Mouse (Mus musculus) hindbrain, embryonic 12.5 days (tissue): Measurements from ENCODE around the gene Zswim7. TPM values are rescaled to one million over a fixed set of nuclear protein-coding genes. Genes with fewer than 3 reads are reported as not detected.

ENCODE experiments used
- ATAC-seq: fragments of 200-750 bp; cut with Nextera tagmentation; 2 replicates; pipeline ENCODE4 v1.8.0; 2017; ENCODE audit warnings: moderate TSS enrichment; ENCODE audit not compliant: low FRiP score
- H3K27ac ChIP-seq: fragments of 300-500 bp; sonication (generic); 2 replicates; pipeline ENCODE4 v1.5.1; 2016; ENCODE audit warnings: mild to moderate bottlenecking
- H3K27me3 ChIP-seq: fragments of 300-500 bp; sonication (generic); 2 replicates; pipeline ENCODE4 v1.6.1; 2016; ENCODE audit warnings: mild to moderate bottlenecking
- H3K36me3 ChIP-seq: fragments of 300-500 bp; sonication (generic); 2 replicates; pipeline ENCODE4 v1.6.1; 2016; ENCODE audit warnings: mild to moderate bottlenecking
- H3K4me1 ChIP-seq: fragments of 300-500 bp; sonication (generic); 2 replicates; pipeline ENCODE4 v1.6.1; 2016
- H3K4me2 ChIP-seq: fragments of 300-500 bp; sonication (generic); replicated peaks from 2 replicates; pipeline ENCODE4 v1.6.1; 2016; ENCODE audit warnings: mild to moderate bottlenecking
- H3K4me3 ChIP-seq: fragments of 300-500 bp; sonication (generic); 2 replicates; pipeline ENCODE4 v1.5.1; 2016; ENCODE audit warnings: mild to moderate bottlenecking
- H3K9ac ChIP-seq: fragments of 300-500 bp; sonication (generic); 2 replicates; pipeline ENCODE4 v1.6.1; 2016; ENCODE audit warnings: mild to moderate bottlenecking, moderate library complexity
- H3K9me3 ChIP-seq: fragments of 300-500 bp; sonication (generic); replicated peaks from 2 replicates; pipeline ENCODE4 v1.6.1; 2016; ENCODE audit warnings: mild to moderate bottlenecking
- WGBS: fragments of 180-500 bp; shearing (Covaris S2); methylation state at CpG from one replicate; pipeline ENCODE4 v1.1.7; 2016; 5-methylcytosine and 5-hydroxymethylcytosine counted together
- polyA plus RNA-seq: library from polyadenylated mRNA; unstranded; fragments of >200 nt; fragmentation: Nextera tagmentation; extraction: Ambion mirVana; gene quantifications from 2 replicates; pipeline ENCODE4 v1.2.1, GENCODE M21; 2016

Zswim7 gene
- polyA plus RNA-seq, 1 experiment from 2014 or later = 17.1 TPM

GRCm38 (mm10) chr11:62281601-62281997 lies 424 bp upstream of the Zswim7 start:
- Histone ChIP-seq H3K9me3 (no peaks in the 10 kb centered on the region), H3K4me3 (peak overlapping the region; percentile 91), H3K4me1 (no peaks in the 10 kb centered on the region; the same call in 1 of the 2 replicates), H3K27ac (peak overlapping the region; percentile 87), H3K36me3 (peaks cover 23% of the 10 kb centered on the region), H3K4me2 (peak overlapping the region; percentile 69), H3K9ac (peak overlapping the region; percentile 87), H3K27me3 (no peaks in the 10 kb centered on the region)
- 2% methylated on average over 37 of the region's 57 CpGs for WGBS
- peak; percentile 75 for ATAC-seq

DNA sequence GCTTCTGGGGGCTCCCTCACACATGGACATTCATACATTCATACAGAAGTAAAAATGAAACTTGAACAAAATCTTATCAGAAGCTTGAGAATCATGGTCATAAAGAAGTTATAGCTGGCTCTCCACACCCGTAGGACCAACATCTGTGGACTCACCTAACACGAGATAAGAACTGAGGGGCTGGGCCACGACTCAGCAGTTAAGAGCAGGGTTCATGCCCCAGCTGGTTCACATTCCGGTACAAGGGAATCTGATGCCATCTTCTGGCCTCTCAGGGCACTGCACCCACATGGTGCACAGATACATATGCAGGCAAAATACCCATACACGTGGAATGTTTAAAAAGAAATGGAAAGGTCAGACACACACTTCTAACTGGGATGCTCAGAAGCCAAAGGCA lies 3.1 kb downstream of the Zswim7 start:
- WGBS = 24% methylated on average over 5 of the region's 5 CpGs
- no peak for ATAC-seq
- no peaks in the 10 kb centered on the region for H3K9me3 ChIP-seq
- 0 out of 2 replicates have a peak, but pooled peaks cover under 1% of the 10 kb centered on the region for H3K36me3 ChIP-seq
- H3K27ac ChIP-seq = no peak overlapping the region
- no peak overlapping the region for H3K4me3 ChIP-seq
- H3K27me3 ChIP-seq = no peaks in the 10 kb centered on the region
- no peaks in the 10 kb centered on the region; the same call in 1 of the 2 replicates for H3K4me1 ChIP-seq
- no peak overlapping the region for H3K4me2 ChIP-seq
- H3K9ac ChIP-seq = no peak overlapping the region

DNA sequence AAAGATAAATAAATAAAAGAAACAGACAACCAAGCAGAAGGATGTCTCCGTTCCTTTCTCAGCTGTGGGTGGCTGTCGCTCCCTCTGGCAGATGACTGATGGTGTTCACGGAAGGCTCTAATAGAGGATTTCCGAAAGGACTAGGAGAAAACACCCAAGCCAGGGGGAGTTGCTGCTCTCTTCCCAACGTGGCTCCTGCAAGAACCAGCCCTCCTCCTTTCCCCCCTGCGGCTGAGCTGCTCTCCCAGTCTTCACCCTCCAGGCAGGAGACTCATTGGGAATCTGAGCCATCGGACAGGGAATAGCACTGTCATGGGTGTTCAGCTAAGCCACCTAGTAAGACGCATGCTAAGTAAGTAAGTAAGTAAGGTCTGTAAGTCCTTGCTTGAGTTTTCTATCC lies 4.1 kb downstream of the Zswim7 start:
- Histone ChIP-seq H3K36me3 (no peaks in the 10 kb centered on the region), H3K4me2 (no peak overlapping the region), H3K4me1 (no peaks in the 10 kb centered on the region; the same call in 1 of the 2 replicates), H3K4me3 (no peak overlapping the region), H3K27me3 (no peaks in the 10 kb centered on the region), H3K9ac (no peak overlapping the region), H3K9me3 (no peaks in the 10 kb centered on the region), H3K27ac (no peak overlapping the region)
- 49% methylated on average over 8 of the region's 8 CpGs for WGBS
- no peak for ATAC-seq

DNA sequence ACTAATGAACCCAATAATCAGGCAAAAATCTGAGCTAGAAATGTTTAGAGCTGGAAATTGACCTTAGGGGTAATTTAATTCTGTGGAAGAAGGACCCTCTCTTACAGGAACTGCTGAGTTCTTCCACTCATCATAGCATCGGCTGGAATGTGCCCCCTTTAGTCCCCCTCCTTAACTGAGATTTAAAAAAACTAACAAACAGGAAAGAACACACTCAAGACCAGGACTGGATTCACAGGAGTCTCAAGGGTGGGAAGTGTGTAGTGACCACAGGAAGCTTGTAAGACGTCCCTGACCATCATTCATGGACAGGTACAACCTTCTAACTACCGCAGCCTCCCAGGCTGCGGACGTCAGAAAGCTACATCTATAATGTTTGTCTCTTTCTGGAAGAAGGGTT lies 10.3 kb downstream of the Zswim7 start:
- no peak for ATAC-seq
- H3K9ac ChIP-seq = no peak overlapping the region
- no peak overlapping the region for H3K4me3 ChIP-seq
- H3K27ac ChIP-seq = no peak overlapping the region
- peaks cover 16% of the 10 kb centered on the region for H3K4me1 ChIP-seq
- WGBS = 60% methylated on average over 5 of the region's 5 CpGs
- H3K36me3 ChIP-seq = no peaks in the 10 kb centered on the region
- H3K27me3 ChIP-seq = no peaks in the 10 kb centered on the region
- no peak overlapping the region for H3K4me2 ChIP-seq
- H3K9me3 ChIP-seq = no peaks in the 10 kb centered on the region

- Histone ChIP-seq H3K9ac (no peak overlapping the region), H3K36me3 (no peaks in the 10 kb centered on the region), H3K4me3 (no peak overlapping the region), H3K27me3 (no peaks in the 10 kb centered on the region), H3K4me2 (no peak overlapping the region), H3K4me1 (peaks cover 23% of the 10 kb centered on the region), H3K27ac (no peak overlapping the region), H3K9me3 (no peaks in the 10 kb centered on the region)
- ATAC-seq = no peak
- WGBS = 77% methylated on average over 12 of the region's 12 CpGs
Measured at GRCm38 (mm10) chr11:62269097-62269496, 12.1 kb downstream of the Zswim7 start.

GRCm38 (mm10) chr11:62268381-62268780 lies 12.8 kb downstream of the Zswim7 start:
- Histone ChIP-seq H3K27me3 (no peaks in the 10 kb centered on the region), H3K4me3 (no peak overlapping the region), H3K9me3 (no peaks in the 10 kb centered on the region), H3K9ac (no peak overlapping the region), H3K4me2 (no peak overlapping the region), H3K27ac (no peak overlapping the region), H3K36me3 (no peaks in the 10 kb centered on the region), H3K4me1 (peaks cover 26% of the 10 kb centered on the region)
- whole genome bisulfite sequencing = 75% methylated on average over 8 of the region's 8 CpGs
- no peak for ATAC-seq

DNA sequence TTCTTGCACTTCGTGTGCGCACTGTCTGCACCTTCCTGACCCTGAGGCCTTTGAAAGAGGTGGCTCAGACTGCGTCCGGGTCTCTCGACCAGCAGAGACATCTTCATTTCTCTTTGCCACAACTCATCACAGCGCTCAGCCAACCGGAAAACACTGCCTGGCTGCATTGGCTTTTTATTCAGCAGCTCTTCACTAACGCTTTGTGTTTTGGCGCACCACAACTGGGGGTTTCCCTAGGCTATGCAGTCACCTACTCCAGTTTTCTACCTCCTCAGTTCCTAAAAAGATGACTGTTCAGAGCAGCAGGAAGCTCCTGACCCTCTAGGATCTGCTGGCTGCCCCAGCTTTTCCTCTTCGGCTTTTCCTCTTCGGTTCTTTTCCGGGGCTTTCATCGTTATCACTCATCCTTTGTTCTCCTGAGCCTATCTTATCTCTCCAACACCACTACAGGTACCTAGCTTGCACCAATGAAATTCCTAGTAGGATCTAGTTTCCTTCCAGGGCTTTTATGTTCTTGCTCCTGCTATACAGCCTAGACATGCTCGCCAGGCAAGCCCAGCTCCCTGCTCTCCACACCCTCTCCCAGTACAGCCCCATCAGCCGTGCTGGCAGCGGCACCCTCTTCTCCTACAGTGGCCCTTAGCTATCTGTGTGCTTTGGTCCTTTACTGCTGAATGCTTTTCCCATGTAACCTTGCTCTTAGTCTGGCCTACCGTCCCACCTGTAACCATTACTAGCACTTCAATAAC lies 14.5 kb downstream of the Zswim7 start:
- no peak overlapping the region for H3K9ac ChIP-seq
- WGBS = 52% methylated on average over 17 of the region's 17 CpGs
- H3K4me3 ChIP-seq = no peak overlapping the region
- H3K4me1 ChIP-seq = peaks cover 28% of the 10 kb centered on the region
- no peak for ATAC-seq
- H3K36me3 ChIP-seq = no peaks in the 10 kb centered on the region
- peak overlapping the region; percentile 56; the same call in 1 of the 2 replicates for H3K27ac ChIP-seq
- H3K9me3 ChIP-seq = no peaks in the 10 kb centered on the region
- no peaks in the 10 kb centered on the region for H3K27me3 ChIP-seq
- H3K4me2 ChIP-seq = 0 out of 2 replicates have a peak overlapping the region, but pooled peaks have one; percentile 7

DNA sequence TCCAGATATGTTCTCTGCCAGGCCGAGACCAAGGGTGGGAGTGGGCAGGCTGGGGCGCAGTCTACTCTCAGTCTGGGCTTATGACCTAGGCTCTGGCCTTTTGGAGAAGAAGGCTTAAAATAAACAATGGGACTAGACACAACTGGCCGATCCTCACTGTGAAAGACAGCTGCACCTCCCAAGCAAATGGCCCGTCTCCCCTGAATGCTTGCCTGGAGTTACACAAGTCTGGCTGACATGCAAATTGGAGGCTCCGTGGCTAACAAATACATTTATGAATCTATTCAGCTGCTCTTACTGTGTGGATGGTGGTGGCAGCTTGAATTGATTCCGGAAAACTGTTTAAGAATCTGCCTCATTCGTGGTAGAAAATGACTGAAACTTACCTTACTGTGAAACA lies 15.5 kb downstream of the Zswim7 start:
- Histone ChIP-seq H3K4me1 (peaks cover 31% of the 10 kb centered on the region), H3K27me3 (no peaks in the 10 kb centered on the region), H3K4me3 (no peak overlapping the region), H3K4me2 (no peak overlapping the region), H3K9me3 (no peaks in the 10 kb centered on the region), H3K27ac (peak overlapping the region; percentile 60), H3K36me3 (no peaks in the 10 kb centered on the region), H3K9ac (no peak overlapping the region)
- no peak for ATAC-seq
- WGBS = 51% methylated on average over 7 of the region's 7 CpGs

DNA sequence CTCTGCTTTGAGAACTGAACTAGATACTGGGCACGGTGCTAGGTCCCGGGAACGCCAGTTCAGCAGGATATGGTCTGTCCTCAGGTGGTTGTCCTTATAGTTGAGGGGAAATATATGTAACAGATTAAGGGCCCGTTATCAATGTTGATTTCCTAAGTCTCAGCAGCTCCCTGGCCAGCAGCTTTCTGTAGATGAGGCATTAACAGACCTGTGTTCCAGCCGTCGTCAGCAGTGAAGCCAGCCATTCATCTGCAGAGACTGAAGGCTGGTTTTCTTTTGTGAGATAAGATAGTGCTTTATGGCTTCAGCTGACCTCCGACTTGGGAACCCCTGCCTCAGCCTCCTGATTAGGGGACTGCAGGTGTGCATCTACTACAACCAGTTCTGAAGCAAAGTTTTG lies 17.2 kb downstream of the Zswim7 start:
- no peak overlapping the region for H3K27ac ChIP-seq
- no peaks in the 10 kb centered on the region for H3K9me3 ChIP-seq
- no peak overlapping the region for H3K4me2 ChIP-seq
- no peaks in the 10 kb centered on the region for H3K36me3 ChIP-seq
- H3K27me3 ChIP-seq = no peaks in the 10 kb centered on the region
- ATAC-seq = no peak
- no peak overlapping the region for H3K9ac ChIP-seq
- no peak overlapping the region for H3K4me3 ChIP-seq
- 72% methylated on average over 7 of the region's 7 CpGs for WGBS
- H3K4me1 ChIP-seq = peaks cover 36% of the 10 kb centered on the region

GRCm38 (mm10) chr11:62263599-62263998 lies 17.6 kb downstream of the Zswim7 start:
- no peak overlapping the region for H3K9ac ChIP-seq
- peaks cover 38% of the 10 kb centered on the region for H3K4me1 ChIP-seq
- H3K27ac ChIP-seq = no peak overlapping the region
- no peak for ATAC-seq
- no peaks in the 10 kb centered on the region for H3K9me3 ChIP-seq
- H3K4me3 ChIP-seq = no peak overlapping the region
- 72% methylated on average over 7 of the region's 7 CpGs for WGBS
- no peak overlapping the region for H3K4me2 ChIP-seq
- H3K27me3 ChIP-seq = no peaks in the 10 kb centered on the region
- no peaks in the 10 kb centered on the region for H3K36me3 ChIP-seq

DNA sequence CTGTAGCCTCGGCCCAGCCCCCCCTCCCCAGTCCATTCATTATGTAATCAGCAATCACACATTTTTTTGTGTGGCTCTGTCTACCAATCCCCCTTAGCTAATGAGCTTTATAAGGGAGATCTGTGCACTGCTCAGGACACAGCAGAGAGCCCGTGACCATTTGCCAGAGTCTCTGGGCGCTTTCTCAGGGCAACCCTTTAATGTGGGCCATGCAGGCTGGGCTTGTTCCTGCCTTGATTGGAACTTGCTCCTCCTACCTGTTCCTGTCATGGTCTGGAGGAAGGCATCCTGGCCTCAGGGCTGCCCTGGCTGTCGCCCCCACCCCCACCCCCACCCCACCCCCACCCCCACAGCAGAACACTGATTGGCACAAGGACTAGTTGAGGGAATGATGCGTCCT lies 22.0 kb downstream of the Zswim7 start:
- H3K4me2 ChIP-seq = no peak overlapping the region
- H3K9ac ChIP-seq = no peak overlapping the region
- no peak overlapping the region for H3K4me3 ChIP-seq

GRCm38 (mm10) chr11:62253380-62253779 lies 27.8 kb downstream of the Zswim7 start:
- Histone ChIP-seq H3K4me3 (no peak overlapping the region), H3K4me1 (peaks cover 20% of the 10 kb centered on the region), H3K9ac (no peak overlapping the region), H3K27ac (no peak overlapping the region), H3K4me2 (no peak overlapping the region), H3K36me3 (no peaks in the 10 kb centered on the region), H3K9me3 (no peaks in the 10 kb centered on the region), H3K27me3 (peaks cover 28% of the 10 kb centered on the region)
- ATAC-seq = no peak
- WGBS = 71% methylated on average over 5 of the region's 5 CpGs

More for the DNA sequence above, 22.0 kb downstream of the Zswim7 start:
- H3K27ac ChIP-seq = no peak overlapping the region
- no peaks in the 10 kb centered on the region for H3K27me3 ChIP-seq
- ATAC-seq = no peak
- no peaks in the 10 kb centered on the region for H3K9me3 ChIP-seq
- no peaks in the 10 kb centered on the region for H3K36me3 ChIP-seq
- 60% methylated on average over 5 of the region's 5 CpGs for WGBS
- H3K4me1 ChIP-seq = peaks cover 15% of the 10 kb centered on the region

DNA sequence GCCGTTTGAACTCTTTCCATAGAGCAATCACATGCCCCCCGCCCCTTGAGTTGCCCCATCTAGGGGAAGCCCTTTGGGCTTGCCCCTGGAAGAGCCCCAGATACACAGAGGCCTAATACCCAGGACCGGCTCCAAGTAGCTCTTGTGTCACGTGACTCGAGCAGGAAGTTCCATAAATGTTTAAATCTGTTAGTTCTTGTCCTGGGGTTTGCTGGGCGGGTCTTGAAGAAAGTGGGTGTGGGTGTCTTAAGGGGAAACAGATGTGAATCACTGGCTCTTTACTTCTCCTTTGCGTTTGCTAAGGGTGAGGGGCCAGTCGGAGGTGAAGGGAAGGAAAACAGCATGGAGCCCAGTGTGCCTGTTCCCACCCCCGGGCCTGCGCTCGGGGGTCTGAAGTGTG lies 30.1 kb downstream of the Zswim7 start:
- peaks cover 39% of the 10 kb centered on the region for H3K27me3 ChIP-seq
- no peaks in the 10 kb centered on the region; the same call in 1 of the 2 replicates for H3K9me3 ChIP-seq
- H3K9ac ChIP-seq = no peak overlapping the region
- WGBS = 59% methylated on average over 11 of the region's 11 CpGs
- ATAC-seq = no peak
- no peak overlapping the region for H3K27ac ChIP-seq
- H3K4me3 ChIP-seq = no peak overlapping the region
- H3K4me1 ChIP-seq = peaks cover 24% of the 10 kb centered on the region
- peak overlapping the region; percentile 99 for H3K4me2 ChIP-seq
- H3K36me3 ChIP-seq = no peaks in the 10 kb centered on the region
